Mouse (Mus musculus) v-Abl transformed pro-B cells (cell line): ENCODE measurements around the gene Itsn1.

Experiments used
- in situ Hi-C, 2 experiments: fragments of 400-800 bp; cut with MboI; formaldehyde crosslinking; loops; one replicate each; pipeline ENCODE4 v1.15.1; 2025; ENCODE audit not compliant: unreplicated experiment in 2 of 2

The Itsn1 gene

GRCm38 (mm10) chr16:91835790-91836189 is 106.7 kb downstream of the Itsn1 start:
- in situ Hi-C loops, result no loop called here

- in situ Hi-C loops, result no loop called here
These were observed 107.8 kb downstream of the Itsn1 start for GRCm38 (mm10) chr16:91836592-91837557.

GRCm38 (mm10) chr16:91837558-91838041 is 108.5 kb downstream of the Itsn1 start:
- in situ Hi-C loops, result no loop called here

- in situ Hi-C loops, result no loop called here
These were observed 109.7 kb downstream of the Itsn1 start for GRCm38 (mm10) chr16:91838771-91839170.

- in situ Hi-C loops, result no loop called here
These were observed 110.4 kb downstream of the Itsn1 start for GRCm38 (mm10) chr16:91839462-91839861.

GRCm38 (mm10) chr16:91841026-91841630 is 112.0 kb downstream of the Itsn1 start:
- in situ Hi-C loops, result no loop called here

- in situ Hi-C loops, result no loop called here
These were observed 117.1 kb downstream of the Itsn1 start for GRCm38 (mm10) chr16:91846089-91846741.

- in situ Hi-C loops, result no loop called here
These were observed 118.6 kb downstream of the Itsn1 start for GRCm38 (mm10) chr16:91847525-91848225.

- in situ Hi-C loops, result no loop called here
These were observed 119.4 kb downstream of the Itsn1 start for GRCm38 (mm10) chr16:91848505-91848904.

GRCm38 (mm10) chr16:91848906-91849603 is 120.0 kb downstream of the Itsn1 start:
- in situ Hi-C loops, result no loop called here

GRCm38 (mm10) chr16:91850175-91850574 is 121.1 kb downstream of the Itsn1 start:
- in situ Hi-C loops, result no loop called here

- in situ Hi-C loops, result no loop called here
These were observed 122.6 kb downstream of the Itsn1 start for GRCm38 (mm10) chr16:91851456-91852231.

- in situ Hi-C loops, result no loop called here
These were observed 123.7 kb downstream of the Itsn1 start for GRCm38 (mm10) chr16:91852753-91853152.

GRCm38 (mm10) chr16:91853223-91853622 is 124.1 kb downstream of the Itsn1 start:
- in situ Hi-C loops, result no loop called here

GRCm38 (mm10) chr16:91858695-91859094 is 129.6 kb downstream of the Itsn1 start:
- in situ Hi-C loops, result no loop called here

- in situ Hi-C loops, result no loop called here
These were observed 130.1 kb downstream of the Itsn1 start for GRCm38 (mm10) chr16:91859203-91859602.

- in situ Hi-C loops, result no loop called here
These were observed 130.9 kb downstream of the Itsn1 start for GRCm38 (mm10) chr16:91859958-91860357.

GRCm38 (mm10) chr16:91860471-91861125 is 131.5 kb downstream of the Itsn1 start:
- in situ Hi-C loops, result no loop called here
